Mouse (Mus musculus) kidney, embryonic 14.5 days (tissue): ENCODE results near the gene Col18a1. TPM values are rescaled to one million over a fixed set of nuclear protein-coding genes. Genes with fewer than 3 reads are reported as not detected.

ENCODE experiments used
- ATAC-seq: fragments of 200-750 bp; cut with Nextera tagmentation; 2 replicates; pipeline ENCODE4 v1.8.0; 2017; ENCODE audit warnings: moderate number of reproducible peaks, mild to moderate bottlenecking, moderate TSS enrichment, moderate library complexity; ENCODE audit not compliant: low FRiP score, low TSS enrichment
- H3K27ac ChIP-seq: fragments of 300-500 bp; sonication (generic); 2 replicates; pipeline ENCODE4 v1.5.1; 2014; ENCODE audit warnings: low read depth, mild to moderate bottlenecking, low read length, moderate library complexity, mixed read lengths
- H3K27me3 ChIP-seq: fragments of 300-500 bp; sonication (generic); 2 replicates; pipeline ENCODE4 v1.6.1; 2014; ENCODE audit warnings: mild to moderate bottlenecking, low read length; ENCODE audit not compliant: control insufficient read depth, insufficient read depth
- H3K36me3 ChIP-seq: fragments of 300-500 bp; sonication (generic); 2 replicates; pipeline ENCODE4 v1.6.1; 2014; ENCODE audit warnings: low read length, mixed read lengths; ENCODE audit not compliant: control insufficient read depth, insufficient read depth
- H3K4me1 ChIP-seq: fragments of 300-500 bp; sonication (generic); 2 replicates; pipeline ENCODE4 v1.6.1; 2014; ENCODE audit warnings: low read length, mixed read lengths; ENCODE audit not compliant: control insufficient read depth, insufficient read depth
- H3K4me2 ChIP-seq: fragments of 300-500 bp; sonication (generic); replicated peaks from 2 replicates; pipeline ENCODE4 v1.6.1; 2014; ENCODE audit warnings: low read depth, mild to moderate bottlenecking, low read length
- H3K4me3 ChIP-seq: fragments of 300-500 bp; sonication (generic); 2 replicates; pipeline ENCODE4 v1.5.1; 2014; ENCODE audit warnings: mild to moderate bottlenecking, low read length
- H3K9ac ChIP-seq: fragments of 300-500 bp; sonication (generic); 2 replicates; pipeline ENCODE4 v1.6.1; 2014; ENCODE audit warnings: low read depth, mild to moderate bottlenecking, low read length, moderate library complexity
- H3K9me3 ChIP-seq: fragments of 300-500 bp; sonication (generic); 2 replicates; pipeline ENCODE4 v1.6.1; 2016; ENCODE audit warnings: low read length; ENCODE audit not compliant: control insufficient read depth
- WGBS: fragments of 180-500 bp; shearing (Covaris S2); extraction: QIAGEN DNeasy Blood & Tissue Kit; methylation state at CpG from one replicate; pipeline ENCODE4 v1.1.7; 2014; 5-methylcytosine and 5-hydroxymethylcytosine counted together
- polyA plus RNA-seq: library from polyadenylated mRNA; unstranded; fragments of >200 nt; fragmentation: Nextera tagmentation; extraction: Ambion mirVana; gene quantifications from 2 replicates; pipeline ENCODE4 v1.2.1, GENCODE M21; 2014

The Col18a1 gene
- polyA plus RNA-seq, 1 experiment from 2014 or later: 140 TPM

DNA sequence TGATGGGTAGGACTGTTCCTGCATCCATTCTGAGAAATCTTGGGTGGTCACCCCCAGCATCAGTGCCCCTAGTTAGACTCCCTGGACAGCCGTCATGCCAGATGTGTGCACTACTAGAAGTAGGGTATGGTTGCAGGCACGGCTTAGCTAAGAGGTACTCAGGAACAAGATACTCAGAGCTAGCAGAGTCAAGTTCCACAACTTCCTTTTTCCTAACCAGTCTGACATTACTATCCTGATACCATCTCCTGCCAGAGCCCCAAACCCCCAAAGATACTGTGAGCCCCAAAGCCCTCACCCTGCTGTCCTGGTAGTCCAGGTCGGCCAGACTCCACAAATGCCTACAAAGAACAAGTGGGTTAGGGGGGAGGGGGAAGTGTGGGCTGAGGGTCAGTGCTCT lies 102.1 kb downstream of the Col18a1 start:
- Histone ChIP-seq H3K9me3 (no peaks in the 10 kb centered on the region), H3K4me1 (0 out of 2 replicates have a peak, but pooled peaks cover 6% of the 10 kb centered on the region), H3K27ac (no peak overlapping the region), H3K27me3 (no peaks in the 10 kb centered on the region), H3K4me2 (no peak overlapping the region), H3K9ac (no peak overlapping the region), H3K36me3 (peaks cover 21% of the 10 kb centered on the region), H3K4me3 (no peak overlapping the region)
- ATAC-seq: no peak
- WGBS: 93% methylated on average over 3 of the region's 3 CpGs

DNA sequence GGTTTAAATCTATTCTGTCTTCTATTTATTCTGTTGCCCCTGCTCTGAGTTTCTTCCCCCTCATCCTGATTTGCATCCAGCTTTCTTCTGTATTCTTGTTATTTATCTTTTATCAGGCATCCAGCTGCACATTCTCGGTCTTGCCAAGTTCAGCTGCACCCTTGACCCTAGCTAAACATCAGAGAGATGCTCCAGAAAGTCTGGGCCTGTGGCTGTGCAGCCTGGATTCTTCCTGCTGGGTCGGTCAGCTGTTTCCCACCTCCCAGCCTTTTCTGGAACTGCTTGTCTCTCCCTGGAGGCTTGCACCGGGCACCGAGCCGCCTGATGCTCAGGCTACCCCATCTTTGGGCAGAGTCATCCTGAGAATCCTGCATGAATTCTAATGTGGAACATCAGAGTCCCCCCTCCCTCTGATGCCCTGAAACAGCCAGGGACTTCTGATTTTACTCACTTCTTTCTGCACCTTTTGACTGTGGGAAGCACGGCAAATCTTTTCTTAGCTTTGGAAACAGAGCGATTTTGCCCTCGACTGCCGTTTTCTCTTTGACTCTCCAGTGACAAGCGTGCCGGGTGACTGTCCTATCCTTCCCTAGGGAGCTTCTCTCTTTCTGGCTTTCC lies 103.8 kb downstream of the Col18a1 start:
- Histone ChIP-seq H3K36me3 (peaks cover 22% of the 10 kb centered on the region), H3K4me1 (0 out of 2 replicates have a peak, but pooled peaks cover 6% of the 10 kb centered on the region), H3K4me3 (no peak overlapping the region), H3K27me3 (no peaks in the 10 kb centered on the region), H3K4me2 (no peak overlapping the region), H3K9me3 (no peaks in the 10 kb centered on the region), H3K27ac (no peak overlapping the region), H3K9ac (no peak overlapping the region)
- 71% methylated on average over 11 of the region's 11 CpGs for WGBS
- no peak for ATAC-seq

DNA sequence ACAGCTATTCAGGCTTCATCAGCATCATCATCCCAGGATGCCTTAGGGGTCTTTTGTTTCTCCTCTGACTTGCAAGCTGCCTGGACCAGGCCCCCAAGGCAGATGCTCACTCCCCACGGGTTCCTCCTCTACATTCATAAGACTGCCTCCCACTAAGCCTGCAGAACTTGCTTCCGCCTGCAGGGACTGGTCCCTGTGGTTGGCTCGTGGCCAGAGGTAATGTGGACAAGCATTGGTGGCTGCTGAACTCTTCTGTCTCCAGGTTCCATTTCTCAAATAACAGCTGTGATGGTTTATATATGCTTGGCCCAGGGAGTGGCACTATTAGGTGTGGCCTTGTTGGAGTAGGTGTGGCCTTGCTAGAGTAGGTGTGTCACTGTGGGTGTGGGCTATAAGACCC lies 104.9 kb downstream of the Col18a1 start:
- H3K27me3 ChIP-seq: no peaks in the 10 kb centered on the region
- H3K36me3 ChIP-seq: peaks cover 20% of the 10 kb centered on the region
- H3K4me3 ChIP-seq: no peak overlapping the region
- no peak overlapping the region for H3K27ac ChIP-seq
- 0 out of 2 replicates have a peak, but pooled peaks cover 6% of the 10 kb centered on the region for H3K4me1 ChIP-seq
- no peak overlapping the region for H3K4me2 ChIP-seq
- no peak overlapping the region for H3K9ac ChIP-seq
- H3K9me3 ChIP-seq: no peaks in the 10 kb centered on the region
- no peak for ATAC-seq
- 53% methylated on average over 3 of the region's 3 CpGs for whole genome bisulfite sequencing

DNA sequence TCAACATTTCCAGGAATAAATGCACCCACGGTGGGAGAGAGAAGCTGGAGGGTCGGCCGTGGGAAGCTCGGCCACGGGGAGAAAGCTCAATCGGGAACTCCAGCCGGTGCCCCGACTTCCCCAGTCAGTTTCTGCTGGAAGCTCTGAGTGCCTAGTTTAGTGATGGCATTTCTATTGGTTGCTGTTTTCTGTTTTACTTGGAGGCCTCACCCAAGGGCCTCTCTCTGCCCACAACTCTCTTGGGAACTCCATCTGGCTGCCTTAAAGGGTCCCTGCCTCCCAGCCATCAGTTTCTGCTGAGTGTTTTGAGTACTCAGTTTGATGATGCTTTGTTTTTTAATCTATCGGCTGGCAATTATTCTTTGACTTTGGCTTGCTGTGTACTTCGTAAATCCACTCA lies 109.6 kb downstream of the Col18a1 start:
- peaks cover 36% of the 10 kb centered on the region for H3K36me3 ChIP-seq
- WGBS: 76% methylated on average over 10 of the region's 10 CpGs
- no peak overlapping the region for H3K4me2 ChIP-seq
- ATAC-seq: no peak
- H3K9ac ChIP-seq: no peak overlapping the region
- no peak overlapping the region for H3K4me3 ChIP-seq
- no peaks in the 10 kb centered on the region for H3K27me3 ChIP-seq
- no peak overlapping the region for H3K27ac ChIP-seq
- no peaks in the 10 kb centered on the region for H3K9me3 ChIP-seq
- H3K4me1 ChIP-seq: no peaks in the 10 kb centered on the region

DNA sequence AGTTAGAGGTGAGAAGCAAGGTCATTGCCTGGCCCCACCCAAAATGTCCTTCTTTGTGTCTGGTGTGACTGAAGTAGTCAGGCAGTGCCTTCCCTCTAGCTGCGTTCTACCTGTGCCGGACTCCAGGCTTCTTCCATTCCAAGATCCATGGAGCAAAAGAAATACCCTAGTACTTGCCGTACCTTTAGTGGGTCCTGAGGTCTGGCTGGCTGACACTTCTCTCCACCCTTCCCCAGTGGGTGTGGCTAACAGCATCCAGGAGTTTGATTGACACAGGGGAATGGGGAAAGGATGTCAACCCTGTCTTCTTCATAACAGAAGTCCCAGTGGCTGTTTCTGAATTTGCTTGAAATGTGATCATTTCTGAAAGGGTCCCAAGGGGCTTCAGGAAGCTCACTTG lies 117.7 kb downstream of the Col18a1 start:
- H3K9ac ChIP-seq: no peak overlapping the region
- ATAC-seq: no peak
- H3K4me1 ChIP-seq: no peaks in the 10 kb centered on the region
- no peaks in the 10 kb centered on the region for H3K27me3 ChIP-seq
- no peak overlapping the region for H3K4me3 ChIP-seq
- H3K36me3 ChIP-seq: peaks cover 72% of the 10 kb centered on the region
- H3K4me2 ChIP-seq: no peak overlapping the region
- H3K9me3 ChIP-seq: no peaks in the 10 kb centered on the region
- WGBS: 94% methylated on average over 3 of the region's 3 CpGs
- H3K27ac ChIP-seq: no peak overlapping the region

DNA sequence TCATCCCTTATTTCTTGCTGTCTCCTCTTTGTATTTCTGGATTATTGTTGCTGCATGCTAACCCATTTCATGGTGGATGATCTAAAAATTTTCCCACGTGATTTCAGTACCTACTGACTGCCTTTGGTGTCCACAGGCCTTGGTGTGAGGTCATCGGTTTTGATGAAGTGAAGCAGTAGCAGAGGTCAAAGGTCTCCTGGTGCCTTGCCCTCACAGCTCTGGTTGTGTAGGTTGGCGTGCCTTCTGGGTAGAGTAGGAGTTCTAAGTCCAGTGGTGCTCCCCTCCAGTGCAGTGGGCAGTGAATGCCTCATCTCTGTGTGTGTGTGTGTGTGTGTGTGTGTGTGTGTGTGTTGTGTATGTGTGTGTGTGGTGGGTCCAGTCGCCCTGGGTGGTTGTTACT lies 118.2 kb downstream of the Col18a1 start:
- Histone ChIP-seq H3K4me3 (no peak overlapping the region), H3K4me1 (no peaks in the 10 kb centered on the region), H3K9me3 (no peaks in the 10 kb centered on the region), H3K4me2 (no peak overlapping the region), H3K27me3 (no peaks in the 10 kb centered on the region), H3K36me3 (peaks cover 72% of the 10 kb centered on the region), H3K9ac (no peak overlapping the region), H3K27ac (no peak overlapping the region)
- ATAC-seq: no peak
- WGBS: 78% methylated on average over 4 of the region's 4 CpGs

DNA sequence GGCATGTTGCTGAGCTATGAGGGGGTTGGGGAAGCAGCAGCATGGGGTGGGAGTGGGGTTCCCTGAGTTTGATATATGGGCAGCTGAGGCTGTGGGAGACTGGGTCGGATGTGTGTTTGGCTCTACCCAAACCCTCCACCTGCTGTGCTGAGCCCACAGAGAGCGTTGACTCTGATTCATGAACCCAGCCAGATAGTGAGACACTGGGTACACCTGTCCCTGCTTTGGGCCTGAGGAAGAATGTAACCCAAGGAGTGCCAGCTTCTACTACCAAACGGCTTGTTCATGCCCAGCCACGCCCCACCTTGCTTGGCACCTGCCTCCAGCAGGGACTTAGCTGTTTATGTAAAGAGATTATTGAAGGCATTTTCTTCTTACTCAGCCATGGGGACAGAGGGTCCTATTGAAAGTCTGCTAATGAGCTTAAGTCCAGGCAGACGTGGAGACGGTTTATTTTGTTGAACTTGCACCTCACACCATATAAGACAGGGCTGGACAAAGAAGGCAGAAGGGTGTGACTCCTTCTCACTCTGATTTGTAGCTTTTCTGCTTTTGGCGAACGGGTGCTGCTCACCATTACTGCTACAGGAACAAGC lies 127.7 kb downstream of the Col18a1 start:
- Histone ChIP-seq H3K9ac (no peak overlapping the region), H3K4me2 (no peak overlapping the region), H3K9me3 (no peaks in the 10 kb centered on the region), H3K4me3 (no peak overlapping the region), H3K36me3 (peaks cover 51% of the 10 kb centered on the region), H3K27me3 (no peaks in the 10 kb centered on the region), H3K27ac (no peak overlapping the region), H3K4me1 (peaks cover 18% of the 10 kb centered on the region)
- ATAC-seq: no peak
- WGBS: 89% methylated on average over 8 of the region's 8 CpGs

DNA sequence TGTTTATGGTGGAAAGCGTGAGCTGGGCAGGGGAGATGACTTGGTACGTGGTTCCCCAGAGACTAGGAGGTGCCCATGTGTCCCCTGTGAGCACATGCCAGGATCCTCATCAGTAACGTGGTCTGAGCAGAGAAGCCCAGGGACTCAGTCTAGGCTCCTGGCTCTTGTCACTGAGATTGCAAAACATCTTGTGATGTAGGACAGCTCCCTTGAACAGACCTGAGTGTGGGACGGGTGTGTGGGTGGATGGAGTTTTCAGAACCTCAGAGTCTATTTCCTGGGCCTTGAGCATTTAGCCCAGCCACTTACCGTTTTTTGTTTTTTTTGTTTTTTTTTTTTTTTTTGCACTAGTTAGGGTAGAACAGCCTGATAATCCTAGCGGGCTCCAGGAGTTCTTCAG lies 130.9 kb downstream of the Col18a1 start:
- WGBS: 68% methylated on average over 6 of the region's 6 CpGs
- Histone ChIP-seq H3K27me3 (no peaks in the 10 kb centered on the region), H3K9me3 (no peaks in the 10 kb centered on the region), H3K9ac (peak overlapping the region; percentile 18; the same call in 1 of the 2 replicates), H3K4me1 (peaks cover 18% of the 10 kb centered on the region), H3K4me2 (0 out of 2 replicates have a peak overlapping the region, but pooled peaks have one; percentile 5), H3K4me3 (no peak overlapping the region), H3K36me3 (peaks cover 27% of the 10 kb centered on the region), H3K27ac (no peak overlapping the region)
- ATAC-seq: no peak

DNA sequence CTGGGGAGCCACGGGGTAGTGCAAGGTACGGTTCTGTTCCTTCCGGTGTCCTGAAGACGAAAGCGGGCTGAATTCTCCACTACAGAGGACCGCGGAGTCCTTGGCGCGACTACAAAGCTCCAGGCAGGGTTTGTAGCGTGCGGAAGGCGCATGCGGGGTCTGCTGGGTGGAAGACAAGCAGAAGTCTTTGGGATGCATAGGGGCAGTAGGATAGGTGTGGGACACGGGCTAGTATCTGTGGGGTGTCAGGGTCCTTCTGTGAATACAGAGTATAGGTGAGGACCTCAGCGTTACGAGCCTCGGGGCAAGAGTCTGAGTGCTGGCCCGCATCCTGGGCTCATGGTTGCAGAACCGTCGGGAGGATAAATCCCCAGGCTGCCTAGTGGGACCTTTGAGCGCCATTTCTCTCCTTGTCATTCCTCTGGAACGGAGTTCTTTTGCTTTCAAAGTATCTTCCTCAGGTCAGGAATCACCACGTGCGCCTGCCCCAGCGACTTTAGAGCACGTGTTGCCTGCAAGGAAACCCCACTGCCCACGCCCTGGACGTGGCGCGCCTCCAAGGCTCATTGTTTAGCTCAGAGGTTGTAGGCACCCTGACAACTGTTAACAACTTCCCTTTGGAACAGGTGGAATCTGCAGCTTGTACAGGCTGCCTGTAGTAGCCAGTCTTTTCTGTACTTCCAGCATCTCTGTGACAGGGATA lies 132.9 kb downstream of the Col18a1 start:
- no peaks in the 10 kb centered on the region for H3K27me3 ChIP-seq
- under 1% methylated on average over 30 of the region's 30 CpGs for WGBS
- ATAC-seq: peak; percentile 61
- peaks cover 18% of the 10 kb centered on the region for H3K4me1 ChIP-seq
- peaks cover 7% of the 10 kb centered on the region for H3K36me3 ChIP-seq
- H3K27ac ChIP-seq: 0 out of 2 replicates have a peak overlapping the region, but pooled peaks have one; percentile 9
- peak overlapping the region; percentile 51 for H3K4me2 ChIP-seq
- no peaks in the 10 kb centered on the region for H3K9me3 ChIP-seq
- H3K4me3 ChIP-seq: peak overlapping the region; percentile 72
- peak overlapping the region; percentile 68 for H3K9ac ChIP-seq
